Mouse (Mus musculus): Measurements from ENCODE around the gene Slc6a6. TPM values are rescaled to one million over a fixed set of nuclear protein-coding genes. Genes with fewer than 3 reads are reported as not detected.

Slc6a6 gene
- 33.0 and 38.9 TPM in 2 replicates for polyA plus RNA-seq (2012; ENCODE audit: insufficient read depth, insufficient read length, missing spikeins)

DNA sequence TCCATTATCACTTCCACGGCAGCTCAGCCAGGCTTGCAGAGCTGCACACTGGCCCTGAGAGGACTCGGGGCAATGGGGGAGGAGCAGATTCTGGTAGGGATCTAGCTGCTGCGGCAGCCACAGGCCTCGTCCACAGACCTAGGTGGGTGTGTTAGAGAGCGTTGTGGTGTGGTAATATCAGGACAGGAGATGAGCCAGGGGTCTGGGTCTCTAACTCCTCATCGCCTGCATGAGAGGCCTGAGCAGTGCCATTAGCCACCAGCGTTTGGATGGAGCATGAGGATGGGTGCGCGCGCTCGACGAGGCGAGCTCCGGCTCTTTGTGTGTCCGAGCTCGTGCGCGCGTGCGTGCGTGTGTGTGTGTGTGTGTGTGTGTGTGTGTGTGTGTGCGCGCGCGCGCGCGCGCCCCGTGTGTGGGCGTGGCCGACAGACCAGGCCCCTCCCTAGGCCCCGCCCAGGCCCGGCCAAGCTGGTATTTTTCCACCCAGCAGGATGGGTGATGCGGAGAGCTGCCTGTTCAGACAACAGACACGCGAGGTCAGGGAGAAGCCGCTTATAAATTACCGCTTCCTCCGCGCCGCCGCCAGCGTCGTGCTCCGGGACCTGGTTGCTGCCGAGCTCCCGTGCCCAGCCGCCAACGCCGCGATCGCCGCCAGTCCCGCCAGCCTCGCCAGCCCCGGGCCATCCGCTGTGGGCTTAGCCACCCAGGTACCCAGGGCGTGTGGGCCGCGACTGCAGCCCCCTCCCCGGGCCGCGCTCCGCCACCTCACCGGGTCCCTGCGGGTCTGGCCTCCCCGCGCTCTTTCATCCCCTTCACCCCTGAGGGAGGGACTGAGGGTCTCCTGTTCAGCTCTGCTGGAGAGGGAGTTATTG is at the start of gene Slc6a6:
TSS of gene Slc6a6 (plus strand) at position 452 of the 872 bp plus-strand sequence.
- peak within 1 kb of the TSS; percentile 88 for H3K4me3 ChIP-seq (ENCODE audit: insufficient read depth, low read depth, low read length)
- H3K4me1 ChIP-seq (ENCODE audit: control insufficient read depth, insufficient read depth, insufficient read length, low read length), result peaks cover 21% of the 10 kb centered on the region
- H3K27ac ChIP-seq (replicated peaks; ENCODE audit: low read depth, low read length), result peak within 1 kb of the TSS; percentile 82

DNA sequence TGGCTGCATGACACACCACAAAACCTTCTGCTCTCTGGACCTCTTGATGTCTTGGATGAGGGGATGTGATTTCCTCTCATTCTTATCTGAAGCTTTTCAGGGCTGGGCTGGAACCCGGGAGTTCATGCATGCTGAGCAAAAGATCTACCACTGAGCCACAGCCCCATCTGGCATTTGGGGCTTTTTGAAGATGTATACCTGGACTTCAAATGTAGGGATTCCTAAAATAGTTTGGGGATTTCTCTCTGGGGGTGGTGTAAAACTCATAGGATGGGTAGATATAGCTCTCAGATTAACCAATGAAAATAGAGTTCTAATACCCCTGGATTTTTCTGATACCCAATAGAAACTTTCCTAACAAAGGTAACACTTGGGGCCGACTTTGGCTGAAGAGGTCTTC is 49.4 kb upstream of the Slc6a6 start:
- peaks cover 6% of the 10 kb centered on the region for H3K4me1 ChIP-seq (ENCODE audit: control insufficient read depth, insufficient read depth, insufficient read length, low read length)
- H3K4me3 ChIP-seq (ENCODE audit: insufficient read depth, low read depth, low read length), result no peak overlapping the region
- H3K27ac ChIP-seq (replicated peaks; ENCODE audit: low read depth, low read length), result no peak overlapping the region

DNA sequence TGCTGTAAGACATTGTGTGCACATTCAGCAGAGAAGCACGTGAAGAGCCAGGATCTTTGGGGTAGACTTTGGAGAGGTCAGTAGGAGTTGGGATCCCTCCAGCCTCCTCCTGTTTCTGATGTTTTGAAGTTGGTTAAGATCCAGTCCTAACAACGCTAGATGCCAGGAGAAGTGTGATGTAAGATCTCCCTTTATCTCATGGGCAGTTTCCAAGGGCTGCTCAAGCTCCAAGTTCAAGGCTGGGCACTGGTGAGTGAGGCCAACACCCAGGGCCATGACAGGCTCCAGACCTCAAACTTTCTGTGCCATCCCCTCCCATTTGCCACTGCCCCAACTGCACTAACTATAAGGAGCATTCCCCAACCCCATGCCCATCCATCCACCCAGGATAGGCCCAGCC is 49.0 kb upstream of the Slc6a6 start:
- peaks cover 5% of the 10 kb centered on the region for H3K4me1 ChIP-seq (ENCODE audit: control insufficient read depth, insufficient read depth, insufficient read length, low read length)
- no peak overlapping the region for H3K4me3 ChIP-seq (ENCODE audit: insufficient read depth, low read depth, low read length)
- no peak overlapping the region for H3K27ac ChIP-seq (replicated peaks; ENCODE audit: low read depth, low read length)

DNA sequence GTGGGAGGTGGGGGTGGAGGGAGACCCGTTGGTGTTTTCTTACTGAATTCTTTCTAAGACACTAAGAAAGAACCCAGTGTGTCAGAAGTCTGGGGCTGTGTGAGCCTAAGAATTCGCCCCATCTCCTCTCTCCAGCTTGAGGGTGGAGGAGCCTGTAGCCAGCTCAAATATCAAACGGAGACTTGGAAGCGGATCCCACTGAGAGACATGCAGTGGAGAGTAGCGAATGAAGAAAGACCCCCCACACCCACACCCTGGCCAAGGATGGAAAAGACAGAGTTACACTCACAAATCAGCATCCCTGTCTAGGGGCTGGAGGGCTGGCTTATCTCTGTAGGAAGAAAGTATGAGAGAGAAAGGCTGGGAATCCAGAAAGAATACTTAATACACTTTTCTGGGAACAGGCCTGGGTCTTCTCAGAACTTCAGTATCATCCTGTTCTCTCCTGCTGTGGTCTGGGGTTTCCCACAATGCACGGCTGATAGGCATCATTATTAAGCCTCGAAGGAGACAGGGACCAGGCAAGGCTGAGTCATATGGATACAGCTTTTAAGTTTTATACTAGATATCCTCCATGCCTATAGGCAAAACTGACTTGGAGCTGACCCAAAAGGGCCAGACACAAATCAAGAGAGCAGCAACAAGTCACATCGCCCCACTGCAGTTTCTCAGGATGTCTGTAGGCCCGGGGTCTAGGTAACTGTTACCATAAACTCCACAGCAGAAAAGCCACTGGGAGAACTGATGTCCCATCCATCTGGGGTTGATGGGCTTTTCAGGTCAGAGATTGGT is 45.5 kb upstream of the Slc6a6 start:
- Histone ChIP-seq H3K4me1 (ENCODE audit: control insufficient read depth, insufficient read depth, insufficient read length, low read length) (peaks cover 1% of the 10 kb centered on the region), H3K4me3 (ENCODE audit: insufficient read depth, low read depth, low read length) (no peak overlapping the region), H3K27ac (replicated peaks; ENCODE audit: low read depth, low read length) (no peak overlapping the region)

DNA sequence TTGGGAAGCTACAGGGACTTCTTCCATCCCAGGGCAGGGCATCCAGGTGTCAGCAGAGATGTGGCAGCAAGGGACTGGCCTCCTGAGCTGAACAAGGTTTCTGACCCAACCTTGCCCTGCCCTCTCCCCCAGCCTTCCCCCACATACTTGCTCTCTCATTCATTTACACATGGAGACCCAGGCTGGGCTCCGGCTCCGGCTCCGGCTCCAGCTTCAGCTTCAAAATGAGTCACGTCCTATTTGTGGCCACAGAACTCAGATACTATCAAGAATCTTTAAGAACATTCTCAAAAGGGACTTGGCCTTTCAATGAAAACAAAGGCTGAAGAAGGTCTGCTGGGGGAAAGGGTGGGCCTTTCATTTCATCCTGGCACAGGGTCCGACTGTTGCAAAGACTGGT is 40.8 kb upstream of the Slc6a6 start:
- Histone ChIP-seq H3K4me3 (ENCODE audit: insufficient read depth, low read depth, low read length) (no peak overlapping the region), H3K4me1 (ENCODE audit: control insufficient read depth, insufficient read depth, insufficient read length, low read length) (peaks cover 8% of the 10 kb centered on the region), H3K27ac (replicated peaks; ENCODE audit: low read depth, low read length) (no peak overlapping the region)

DNA sequence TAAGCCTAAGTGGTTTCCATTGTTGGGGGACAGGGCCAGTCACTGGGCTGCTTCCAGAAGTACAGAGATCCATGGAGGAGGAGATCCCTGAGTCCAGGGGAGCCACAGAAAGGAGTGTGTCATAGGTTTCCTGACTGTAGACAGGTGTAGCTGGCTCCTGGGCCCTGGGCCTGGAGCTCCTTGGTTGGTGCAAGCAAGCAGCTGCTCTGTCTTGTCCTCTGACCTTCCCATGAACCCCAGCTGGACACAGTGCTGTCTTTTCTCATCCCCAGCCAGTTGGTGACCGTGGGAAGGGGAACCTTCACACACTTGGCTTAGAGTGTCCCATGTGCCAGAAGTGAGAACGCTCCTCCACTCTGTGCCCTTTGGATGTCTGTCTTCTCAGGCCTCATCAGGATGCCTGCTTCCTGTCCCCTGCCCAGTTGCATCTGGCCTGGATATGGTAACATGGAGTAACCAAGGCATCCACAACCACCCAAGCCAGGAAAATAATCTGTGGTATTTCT is 40.4 kb upstream of the Slc6a6 start:
- H3K4me1 ChIP-seq (ENCODE audit: control insufficient read depth, insufficient read depth, insufficient read length, low read length), result peaks cover 8% of the 10 kb centered on the region
- H3K27ac ChIP-seq (replicated peaks; ENCODE audit: low read depth, low read length), result no peak overlapping the region
- no peak overlapping the region for H3K4me3 ChIP-seq (ENCODE audit: insufficient read depth, low read depth, low read length)

DNA sequence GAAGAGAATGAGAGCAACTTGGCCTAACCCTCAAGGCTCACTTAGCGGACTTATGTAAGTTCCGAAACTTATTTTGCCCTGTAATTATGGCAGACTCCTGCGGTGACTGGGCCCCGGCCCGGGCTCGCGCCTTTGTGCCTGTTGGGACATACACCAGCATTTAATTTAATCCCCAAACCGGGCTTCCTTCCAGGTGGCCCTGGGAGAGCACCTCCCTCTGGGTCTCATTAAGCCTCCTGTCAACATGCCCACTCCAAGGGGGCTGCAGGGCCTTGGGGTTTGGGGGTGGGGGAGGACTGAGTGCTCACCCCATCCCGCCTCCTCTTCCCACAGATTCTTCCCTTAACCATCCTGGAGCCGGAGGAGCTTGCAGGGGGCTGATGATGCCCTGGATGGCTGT is 37.8 kb upstream of the Slc6a6 start:
- no peak overlapping the region for H3K27ac ChIP-seq (replicated peaks; ENCODE audit: low read depth, low read length)
- H3K4me1 ChIP-seq (ENCODE audit: control insufficient read depth, insufficient read depth, insufficient read length, low read length), result peaks cover 8% of the 10 kb centered on the region
- no peak overlapping the region for H3K4me3 ChIP-seq (ENCODE audit: insufficient read depth, low read depth, low read length)

DNA sequence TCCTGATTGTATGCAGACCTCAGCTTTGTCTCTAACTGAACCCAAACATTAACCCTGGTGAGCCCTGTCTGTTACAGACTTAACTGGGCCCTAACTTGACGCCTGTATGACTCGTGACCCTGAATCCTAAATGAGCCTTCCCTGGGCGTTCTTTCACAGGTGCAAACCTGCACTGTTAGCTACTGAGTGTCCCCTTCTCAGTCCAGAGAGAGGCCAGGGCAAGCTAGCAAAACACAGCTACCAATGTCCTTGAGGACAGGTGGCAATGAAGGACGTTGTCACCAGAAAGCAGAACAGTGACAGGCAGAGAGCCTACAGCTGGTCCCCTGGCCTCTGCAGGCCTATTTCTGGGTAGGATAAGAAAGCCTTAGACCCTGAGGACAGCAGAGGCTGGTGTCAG is 37.0 kb upstream of the Slc6a6 start:
- no peak overlapping the region for H3K4me3 ChIP-seq (ENCODE audit: insufficient read depth, low read depth, low read length)
- H3K27ac ChIP-seq (replicated peaks; ENCODE audit: low read depth, low read length), result no peak overlapping the region

DNA sequence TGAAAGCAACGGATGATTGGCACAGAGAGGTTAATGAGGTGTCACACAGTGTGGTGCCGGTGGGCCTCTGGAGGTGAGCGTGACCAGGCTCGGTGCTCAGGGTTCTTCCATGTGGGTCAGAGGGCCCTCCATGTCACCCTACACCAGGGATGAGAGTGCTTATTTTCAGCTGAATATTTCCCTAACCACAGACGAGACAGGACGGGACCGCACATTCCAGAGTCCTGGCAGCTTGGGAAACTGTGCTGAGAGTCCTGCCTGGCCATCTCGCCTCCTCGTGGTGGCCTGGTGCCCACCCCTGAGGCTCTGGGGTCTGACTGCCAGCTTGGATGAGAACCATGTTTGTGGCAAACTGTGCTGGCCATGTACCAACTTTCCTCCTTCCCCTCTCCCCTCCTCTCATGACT is 36.5 kb upstream of the Slc6a6 start:
- no peak overlapping the region for H3K27ac ChIP-seq (replicated peaks; ENCODE audit: low read depth, low read length)
- peaks cover 8% of the 10 kb centered on the region for H3K4me1 ChIP-seq (ENCODE audit: control insufficient read depth, insufficient read depth, insufficient read length, low read length)
- no peak overlapping the region for H3K4me3 ChIP-seq (ENCODE audit: insufficient read depth, low read depth, low read length)

More for the DNA sequence above, 37.0 kb upstream of the Slc6a6 start:
- H3K4me1 ChIP-seq (ENCODE audit: control insufficient read depth, insufficient read depth, insufficient read length, low read length), result peaks cover 8% of the 10 kb centered on the region

DNA sequence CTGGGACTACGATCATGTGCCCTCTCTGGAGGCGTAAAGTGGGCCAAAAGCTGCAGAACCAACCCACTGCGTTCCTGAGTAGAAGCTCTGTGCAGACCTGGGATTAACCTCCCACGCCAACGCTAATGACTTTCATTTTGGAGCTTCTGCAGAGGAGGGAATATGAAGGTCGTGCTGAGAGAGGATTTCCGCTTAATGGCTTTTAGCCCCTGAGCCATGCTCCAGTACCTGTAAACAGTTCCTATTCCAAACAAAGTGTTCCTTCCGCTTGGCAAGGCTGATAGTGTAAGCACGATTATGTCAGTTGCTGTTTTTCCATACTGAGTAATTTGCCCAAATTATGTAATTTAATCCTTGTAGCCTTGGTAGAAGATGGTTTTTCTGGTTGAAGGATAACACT is 33.6 kb upstream of the Slc6a6 start:
- Histone ChIP-seq H3K4me3 (ENCODE audit: insufficient read depth, low read depth, low read length) (no peak overlapping the region), H3K4me1 (ENCODE audit: control insufficient read depth, insufficient read depth, insufficient read length, low read length) (peaks cover 5% of the 10 kb centered on the region; the same call in 1 of the 2 replicates), H3K27ac (replicated peaks; ENCODE audit: low read depth, low read length) (no peak overlapping the region)

DNA sequence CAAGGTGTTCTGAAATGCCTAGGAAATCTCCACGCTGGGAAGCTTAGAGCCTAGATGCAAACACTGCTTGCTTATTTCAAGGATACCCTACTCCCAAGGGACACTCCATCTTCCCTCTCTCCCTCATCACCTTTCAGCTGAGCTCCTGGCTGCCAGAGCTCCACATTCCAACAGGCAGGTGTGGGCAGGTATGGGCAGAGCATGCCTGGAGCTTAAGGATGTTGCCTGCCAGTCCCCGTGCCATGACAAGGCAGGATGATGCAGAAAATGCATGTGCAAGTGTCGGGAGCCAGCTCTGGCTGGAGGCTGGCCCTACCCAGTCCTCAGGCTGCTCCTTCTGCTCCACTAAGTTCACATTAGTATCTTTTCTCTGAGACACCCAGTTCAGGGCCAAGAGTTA is 31.6 kb upstream of the Slc6a6 start:
- H3K4me3 ChIP-seq (ENCODE audit: insufficient read depth, low read depth, low read length), result no peak overlapping the region
- peaks cover 2% of the 10 kb centered on the region; the same call in 1 of the 2 replicates for H3K4me1 ChIP-seq (ENCODE audit: control insufficient read depth, insufficient read depth, insufficient read length, low read length)
- no peak overlapping the region for H3K27ac ChIP-seq (replicated peaks; ENCODE audit: low read depth, low read length)

DNA sequence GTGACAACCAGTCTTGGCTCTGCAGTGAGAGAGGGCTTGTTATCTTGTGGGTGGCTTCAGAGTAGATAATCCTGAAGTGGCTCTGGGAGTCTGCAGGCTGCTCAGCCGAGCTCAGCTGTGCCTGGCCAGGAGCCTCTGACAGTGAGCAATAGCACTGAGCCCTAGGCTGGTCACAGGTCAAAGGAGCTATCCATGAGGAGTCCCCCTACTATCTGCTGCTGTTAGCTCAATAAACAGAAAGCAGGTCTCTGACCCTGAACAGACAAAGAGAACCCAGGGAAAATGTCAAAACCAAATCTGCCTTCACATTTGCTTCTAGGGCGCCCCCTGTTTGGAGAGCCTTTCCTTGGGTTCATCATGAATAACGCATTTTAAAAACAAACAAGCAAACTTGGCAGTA is 28.6 kb upstream of the Slc6a6 start:
- Histone ChIP-seq H3K4me1 (ENCODE audit: control insufficient read depth, insufficient read depth, insufficient read length, low read length) (peaks cover 8% of the 10 kb centered on the region), H3K4me3 (ENCODE audit: insufficient read depth, low read depth, low read length) (no peak overlapping the region), H3K27ac (replicated peaks; ENCODE audit: low read depth, low read length) (no peak overlapping the region)

DNA sequence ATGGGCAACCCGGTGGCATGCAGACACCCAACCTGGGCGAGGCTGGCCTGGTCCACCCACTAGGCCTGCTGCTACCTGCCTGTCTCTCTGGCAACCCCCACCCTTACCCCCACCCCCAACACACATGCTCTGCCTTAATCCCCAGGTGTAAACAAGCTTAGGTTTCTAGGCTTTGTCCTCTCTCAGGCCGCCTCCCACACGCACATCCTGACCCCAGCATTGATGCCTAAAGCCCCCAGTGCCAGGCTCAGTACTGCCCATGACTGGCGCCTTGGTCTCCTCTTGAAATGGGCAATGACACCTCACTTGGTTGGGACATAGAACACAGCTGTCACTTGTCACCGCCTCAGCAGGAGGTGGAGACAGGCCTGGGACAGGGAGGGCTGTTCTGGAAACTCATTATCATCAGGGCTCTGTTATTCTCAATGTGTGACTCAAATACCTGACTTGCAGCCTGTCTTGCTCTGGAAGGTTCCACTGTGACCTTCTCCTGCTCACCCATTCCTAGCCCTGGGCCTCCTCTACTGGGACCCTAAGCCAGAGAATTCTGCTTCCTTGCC is 27.9 kb upstream of the Slc6a6 start:
- no peak overlapping the region for H3K4me3 ChIP-seq (ENCODE audit: insufficient read depth, low read depth, low read length)
- H3K4me1 ChIP-seq (ENCODE audit: control insufficient read depth, insufficient read depth, insufficient read length, low read length), result peaks cover 9% of the 10 kb centered on the region
- no peak overlapping the region for H3K27ac ChIP-seq (replicated peaks; ENCODE audit: low read depth, low read length)

DNA sequence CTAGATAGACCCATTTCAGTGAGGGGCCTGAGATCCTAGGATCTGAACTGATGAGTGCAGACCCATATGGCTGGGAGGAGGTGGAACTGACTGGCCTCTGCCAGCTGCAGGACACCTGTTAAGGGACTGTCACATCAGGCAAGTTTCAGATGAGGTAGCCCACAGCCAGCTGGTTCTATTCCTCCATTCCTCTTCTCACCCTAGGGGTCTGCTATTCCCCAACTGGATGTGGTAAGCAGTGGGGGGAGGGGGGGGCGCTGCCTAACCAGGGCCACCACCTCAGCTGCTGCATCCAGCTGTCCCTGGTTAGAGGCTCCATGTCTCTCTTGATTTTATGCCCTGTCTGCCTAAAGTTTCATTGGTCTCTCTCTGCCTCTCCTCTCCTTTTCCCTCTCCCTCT is 25.6 kb upstream of the Slc6a6 start:
- H3K4me1 ChIP-seq (ENCODE audit: control insufficient read depth, insufficient read depth, insufficient read length, low read length), result peaks cover 9% of the 10 kb centered on the region
- H3K4me3 ChIP-seq (ENCODE audit: insufficient read depth, low read depth, low read length), result no peak overlapping the region
- H3K27ac ChIP-seq (replicated peaks; ENCODE audit: low read depth, low read length), result no peak overlapping the region

DNA sequence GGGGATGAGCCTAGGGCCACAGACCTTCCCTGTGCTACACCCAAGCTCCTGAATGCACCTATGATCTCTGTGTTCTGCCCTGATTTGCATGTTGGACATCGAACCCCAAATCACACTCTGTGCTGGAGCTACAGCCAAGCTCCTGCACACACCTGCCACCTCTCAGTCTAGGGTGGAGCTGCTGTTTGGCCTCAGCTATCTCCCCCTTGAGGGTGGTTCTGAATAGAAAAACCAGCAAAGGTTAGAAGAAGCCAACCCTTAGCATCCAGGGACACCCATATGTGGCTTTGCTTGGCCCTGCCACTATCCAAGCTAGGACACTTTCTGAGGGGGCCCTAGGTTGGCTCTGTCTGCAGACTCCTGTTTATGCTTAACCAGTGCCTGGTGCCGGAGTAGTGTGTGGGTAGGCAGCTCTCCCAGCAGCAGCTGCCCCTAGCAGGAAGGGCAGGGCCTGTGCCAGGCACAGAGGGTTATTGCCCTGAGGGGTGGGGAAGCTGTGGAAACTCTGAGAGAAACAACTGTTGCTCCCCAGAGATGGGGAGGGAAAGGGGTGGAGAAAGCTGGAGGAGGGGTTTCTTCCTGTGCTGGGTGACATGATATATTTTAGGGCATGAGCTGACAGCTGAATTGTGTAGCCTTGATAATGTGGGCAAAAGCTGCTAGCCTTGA is 23.9 kb upstream of the Slc6a6 start:
- H3K27ac ChIP-seq (replicated peaks; ENCODE audit: low read depth, low read length), result no peak overlapping the region
- H3K4me3 ChIP-seq (ENCODE audit: insufficient read depth, low read depth, low read length), result no peak overlapping the region
- H3K4me1 ChIP-seq (ENCODE audit: control insufficient read depth, insufficient read depth, insufficient read length, low read length), result peaks cover 12% of the 10 kb centered on the region
